Mouse (Mus musculus): ENCODE results near the gene Tbxas1.

Tbxas1 gene

DNA sequence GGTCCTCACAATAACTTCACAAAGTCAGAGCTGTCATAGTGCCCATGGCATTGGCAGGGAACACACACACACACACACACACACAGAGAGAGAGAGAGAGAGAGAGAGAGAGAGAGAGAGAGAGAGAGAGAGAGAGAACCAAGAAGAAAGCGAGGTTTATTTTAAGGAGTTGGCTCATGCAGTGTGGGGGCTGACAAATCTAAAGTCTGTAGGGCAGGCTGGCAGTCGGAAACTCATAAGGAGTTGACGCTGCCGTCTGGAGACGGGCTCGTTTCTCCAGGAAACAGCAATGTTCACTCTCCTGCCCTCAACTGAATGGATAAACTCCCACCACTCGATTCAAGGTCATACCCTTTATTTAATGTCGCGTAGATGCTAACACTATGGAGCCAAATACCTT, 165.2 kb downstream of the Tbxas1 start:
- in situ Hi-C loops (cut with MboI, MseI) = no loop called here

DNA sequence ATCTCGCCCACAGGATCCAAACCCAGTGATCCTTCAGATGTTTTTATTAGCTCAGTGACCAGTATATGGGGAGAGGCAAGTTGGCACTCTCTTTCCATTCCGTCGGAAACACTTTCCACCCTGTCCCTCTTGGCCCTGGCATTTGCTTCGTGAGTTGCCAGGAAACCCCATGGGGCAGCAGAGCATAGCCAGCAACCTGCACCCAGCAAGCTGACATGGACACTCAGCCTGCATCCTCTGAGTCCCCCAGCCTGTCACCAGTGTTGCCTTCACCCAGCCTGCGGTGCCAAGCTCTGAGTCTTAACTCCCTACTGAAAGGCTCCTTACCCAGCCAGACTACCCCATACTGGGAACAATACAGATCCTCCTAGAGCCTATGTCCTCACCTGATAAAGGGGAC, 173.9 kb downstream of the Tbxas1 start:
- in situ Hi-C loops (cut with MboI, MseI) = no loop called here

DNA sequence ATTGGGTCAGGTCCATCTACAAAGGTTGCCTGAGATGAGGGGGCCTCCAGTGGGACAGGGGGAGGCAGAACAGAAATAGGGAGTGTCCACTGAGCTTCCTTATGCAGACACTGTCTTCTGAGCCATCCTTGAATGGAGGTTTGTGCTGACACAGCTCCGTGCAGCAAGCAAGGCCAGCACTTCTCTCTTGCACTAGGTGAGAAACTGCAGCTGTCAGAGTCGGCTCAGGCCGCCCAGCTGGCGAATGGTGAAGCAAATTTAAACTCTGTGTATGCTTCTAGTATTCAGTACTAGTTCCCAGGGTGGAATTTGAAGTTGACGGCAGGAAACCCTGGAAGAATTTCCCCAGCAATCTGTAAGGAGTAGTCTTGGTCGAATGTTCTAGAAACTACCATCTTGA, 175.6 kb downstream of the Tbxas1 start:
- in situ Hi-C loops (cut with MboI, MseI) = no loop called here

GRCm38 (mm10) chr6:39051799-39052556, 176.8 kb downstream of the Tbxas1 start:
- in situ Hi-C loops (cut with MboI, MseI) = no loop called here

DNA sequence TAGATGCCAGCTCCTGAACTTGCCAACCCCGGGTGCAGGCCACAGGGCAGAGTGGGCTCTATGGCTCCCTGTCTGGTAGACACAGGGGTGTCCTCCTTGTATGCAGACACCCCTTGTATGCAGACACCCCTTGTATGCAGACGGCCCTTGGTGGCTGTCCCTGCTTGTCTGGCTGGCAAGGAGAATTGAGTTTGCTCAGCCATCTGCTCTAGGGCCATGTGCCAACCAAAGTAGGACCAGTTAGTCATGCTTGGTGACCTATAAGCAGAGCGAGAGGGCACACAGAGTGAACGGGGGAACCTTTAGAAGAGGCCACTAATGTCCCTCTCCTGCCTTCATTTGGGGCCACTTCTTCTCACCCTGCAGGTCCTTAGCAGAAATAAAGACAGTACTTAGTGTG, 177.4 kb downstream of the Tbxas1 start:
- in situ Hi-C loops (cut with MboI, MseI) = no loop called here

DNA sequence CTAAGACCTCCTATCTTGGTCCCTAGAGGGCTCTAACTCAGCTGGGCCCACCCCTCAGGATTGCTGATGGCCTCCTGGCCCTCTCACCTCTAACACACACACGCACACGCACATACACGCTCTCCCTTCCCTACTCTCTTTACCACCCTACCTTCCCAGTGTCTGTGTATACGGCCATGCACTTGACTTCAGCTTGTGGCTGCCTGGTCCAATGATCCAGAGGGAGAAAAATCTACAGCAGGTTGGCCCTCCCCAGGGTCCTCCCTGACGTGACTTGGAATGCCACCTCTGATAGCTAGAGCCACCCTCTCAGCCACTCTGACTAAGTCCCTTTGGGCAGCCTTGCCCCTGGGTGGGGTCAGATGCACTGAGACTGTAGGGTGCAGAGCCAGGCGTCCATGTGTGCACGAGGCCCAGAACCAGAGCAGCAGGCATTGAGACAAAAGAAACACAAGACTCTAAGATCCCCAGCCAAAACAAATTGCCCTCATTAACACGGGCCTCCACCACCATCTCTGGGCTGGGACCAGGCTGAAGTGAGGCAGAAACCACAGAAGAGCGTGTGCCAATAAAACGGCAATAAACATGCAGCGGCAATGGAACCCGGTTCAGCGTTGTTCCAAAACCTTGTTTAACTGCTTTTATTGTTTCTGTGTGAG, 179.1 kb downstream of the Tbxas1 start:
- in situ Hi-C loops (cut with MboI, MseI) = no loop called here

- in situ Hi-C loops (cut with MboI, MseI) = no loop called here
These were observed 179.8 kb downstream of the Tbxas1 start for GRCm38 (mm10) chr6:39054878-39055508.

DNA sequence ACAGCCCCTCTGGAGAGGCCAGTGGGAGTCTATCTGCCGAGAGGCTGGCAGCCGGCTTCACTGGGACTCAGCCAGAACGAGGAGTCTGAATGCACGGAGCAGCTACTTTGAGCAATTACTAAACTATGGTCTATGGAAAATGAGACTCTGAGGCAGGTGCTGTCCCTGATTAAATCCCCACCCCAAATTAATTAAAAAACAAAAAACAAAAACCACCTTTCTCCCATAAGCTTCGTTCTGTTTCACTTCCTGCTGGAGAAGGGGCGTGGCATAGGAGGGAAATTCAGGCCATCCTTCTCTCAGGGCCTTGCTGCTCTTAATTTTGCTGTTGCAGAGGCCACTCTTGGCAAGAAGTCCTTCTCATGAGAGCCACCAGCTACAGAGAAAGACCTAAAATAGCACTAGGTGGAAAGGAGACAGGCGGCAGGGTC, 180.6 kb downstream of the Tbxas1 start:
- in situ Hi-C loops (cut with MboI, MseI) = no loop called here

- in situ Hi-C loops (cut with MboI, MseI) = no loop called here
These were observed 182.0 kb downstream of the Tbxas1 start for GRCm38 (mm10) chr6:39057161-39057560.

- in situ Hi-C loops (cut with MboI, MseI) = no loop called here
These were observed 183.2 kb downstream of the Tbxas1 start for GRCm38 (mm10) chr6:39058389-39058788.

- in situ Hi-C loops (cut with MboI, MseI) = no loop called here
These were observed 183.7 kb downstream of the Tbxas1 start for GRCm38 (mm10) chr6:39058936-39059335.

DNA sequence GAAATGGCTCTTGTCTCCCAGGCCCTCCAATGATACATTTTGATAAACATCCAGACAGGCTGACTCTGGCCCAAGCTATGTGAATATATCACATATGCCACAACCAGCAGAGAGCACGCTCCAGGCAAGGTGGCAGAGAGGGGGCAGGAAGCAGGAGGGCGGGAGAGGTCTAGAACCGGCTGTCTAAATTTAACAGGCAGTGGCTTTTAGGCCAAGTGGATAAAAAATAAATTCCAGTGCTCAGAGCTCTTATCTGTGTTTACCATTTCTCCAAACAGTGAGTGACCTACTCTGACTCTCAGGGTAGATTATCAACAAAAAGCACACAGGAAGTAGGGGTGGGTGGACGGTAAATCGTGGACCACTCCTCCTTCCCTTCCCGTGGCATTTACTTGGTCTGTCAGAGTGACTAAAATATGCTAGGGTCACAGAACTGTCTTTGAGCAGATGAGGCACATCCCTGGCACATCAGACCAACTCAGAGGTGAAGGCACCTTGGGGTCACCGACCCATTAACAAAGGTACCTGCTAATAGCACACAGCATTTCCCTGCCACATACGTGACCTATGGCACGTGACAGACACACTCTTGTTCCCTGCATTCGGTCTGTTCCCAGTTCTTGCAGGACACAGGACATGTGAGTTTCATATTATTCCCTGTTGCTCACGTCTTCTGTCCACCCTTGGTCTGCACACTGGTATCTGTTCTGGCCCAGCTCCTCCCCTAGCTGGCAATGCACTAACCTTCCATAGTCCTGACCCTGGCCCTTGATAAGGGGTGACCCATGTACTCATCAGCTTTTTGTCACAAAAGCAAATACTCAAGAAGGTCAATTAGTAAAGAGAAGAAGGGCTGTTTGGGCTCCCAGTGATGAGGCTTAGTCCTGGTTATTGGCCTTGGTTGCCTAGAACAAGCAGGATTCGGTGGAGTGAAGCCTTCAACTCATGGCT, 184.6 kb downstream of the Tbxas1 start:
- in situ Hi-C loops (cut with MboI, MseI) = no loop called here

DNA sequence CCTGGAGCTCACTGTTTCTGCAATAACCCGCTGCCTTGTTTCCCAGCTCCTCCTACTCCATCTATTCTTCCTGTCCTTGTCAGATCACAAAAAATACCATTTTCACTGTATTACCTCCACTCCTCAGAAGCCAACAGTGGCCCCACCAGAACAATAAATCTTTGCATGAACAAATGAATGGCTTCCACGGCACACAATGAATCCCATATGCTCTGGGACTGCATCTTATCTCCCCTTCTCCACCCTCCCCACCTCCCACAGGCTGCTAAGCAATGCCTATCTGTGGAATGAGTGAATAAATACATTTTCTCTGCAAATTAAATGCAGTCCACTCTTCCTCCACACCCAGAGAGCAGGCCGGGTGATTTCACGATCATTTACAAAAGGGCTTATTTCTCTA, 186.0 kb downstream of the Tbxas1 start:
- in situ Hi-C loops (cut with MboI, MseI) = no loop called here

DNA sequence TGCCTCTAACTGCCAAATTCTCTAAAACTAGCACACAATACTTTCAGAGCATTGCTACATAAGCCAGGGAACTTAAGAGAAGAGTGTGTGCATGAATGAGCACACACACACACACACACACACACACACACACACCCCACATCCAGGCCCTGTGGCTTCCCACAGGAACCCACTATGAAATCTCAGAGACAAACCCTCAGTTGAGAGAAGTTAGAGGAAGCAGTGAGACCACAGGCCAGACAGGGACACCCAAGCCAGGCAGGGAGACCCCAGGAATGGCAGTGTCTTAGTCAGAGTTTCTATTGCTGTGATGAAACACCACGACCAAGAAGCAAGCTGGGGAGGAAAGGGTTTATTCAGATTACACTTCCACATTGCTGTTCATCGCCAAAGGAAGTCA, 188.3 kb downstream of the Tbxas1 start:
- in situ Hi-C loops (cut with MboI, MseI) = no loop called here

DNA sequence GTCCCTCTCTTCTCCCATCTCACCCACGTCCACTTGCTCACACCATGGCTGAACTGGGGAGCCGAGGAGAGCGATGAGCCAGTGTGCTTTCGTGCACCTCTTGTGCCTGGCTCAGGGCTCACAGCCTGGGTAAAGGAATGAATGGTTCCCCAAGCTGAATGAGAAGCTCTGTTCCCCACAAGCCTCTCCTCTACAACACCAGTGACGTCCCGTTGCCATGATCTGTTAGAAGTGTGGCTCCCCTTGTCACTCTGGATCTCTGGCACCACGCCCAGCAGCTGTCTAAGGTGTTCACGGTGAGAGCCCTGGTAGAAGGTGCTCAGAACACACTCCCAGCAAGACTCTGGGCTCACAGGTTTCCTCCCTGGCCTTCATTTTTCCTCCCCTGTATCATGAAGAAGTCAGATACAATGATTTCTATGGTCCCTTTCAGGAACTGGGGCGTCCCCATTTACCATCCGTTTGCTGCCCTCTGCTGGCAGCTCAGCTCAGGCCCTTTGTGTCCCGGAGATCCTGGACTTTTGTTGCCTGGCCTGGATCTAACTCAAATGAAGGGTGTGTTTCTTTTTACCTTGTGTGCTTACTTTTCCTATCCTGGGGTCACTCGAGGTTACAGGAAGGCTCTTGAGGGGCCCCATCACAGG, 191.9 kb downstream of the Tbxas1 start:
- in situ Hi-C loops (cut with MboI, MseI) = no loop called here

DNA sequence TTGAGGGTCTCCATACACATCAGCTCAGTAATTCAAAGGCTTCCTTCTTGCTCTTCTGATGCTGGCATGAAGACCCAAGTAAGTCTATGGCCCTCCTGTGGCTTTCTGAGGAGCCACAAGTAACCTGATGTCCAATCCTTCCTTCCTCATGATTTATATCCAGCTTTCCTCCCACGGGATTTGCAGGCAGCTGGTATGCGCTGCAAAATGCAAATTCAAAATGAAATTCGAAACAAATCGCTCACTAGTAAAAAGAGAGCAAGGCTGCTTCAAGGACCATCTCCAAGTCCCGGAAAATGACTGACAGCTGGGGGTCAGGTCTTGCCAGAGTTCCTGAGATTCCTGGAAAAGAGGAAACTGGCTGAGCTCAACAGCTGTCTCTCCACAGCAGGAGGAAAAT, 197.5 kb downstream of the Tbxas1 start:
- in situ Hi-C loops (cut with MboI, MseI) = no loop called here

DNA sequence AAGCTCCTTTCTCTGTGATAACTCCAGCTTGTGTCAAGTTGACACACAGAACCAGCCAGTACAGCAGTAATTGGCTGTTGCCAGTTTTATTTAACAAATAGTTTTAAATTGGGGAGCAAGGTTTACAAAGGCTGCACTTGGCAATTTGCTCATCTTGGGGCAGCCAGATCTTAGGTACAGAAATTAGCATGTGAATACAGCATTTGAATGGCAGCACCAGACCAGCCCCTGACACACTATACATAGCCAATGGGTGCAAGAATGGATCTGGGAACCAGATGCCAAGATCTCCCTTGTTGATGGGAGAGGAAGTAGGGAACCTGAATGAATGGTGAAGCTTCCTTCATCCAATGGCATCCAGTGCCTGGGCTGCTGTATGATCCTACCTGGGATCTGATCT, 199.0 kb downstream of the Tbxas1 start:
- in situ Hi-C loops (cut with MboI, MseI) = no loop called here

- in situ Hi-C loops (cut with MboI, MseI) = no loop called here
These were observed 201.3 kb downstream of the Tbxas1 start for GRCm38 (mm10) chr6:39076498-39076897.

GRCm38 (mm10) chr6:39104631-39105030, 229.4 kb downstream of the Tbxas1 start:
- in situ Hi-C loops (cut with MboI, MseI) = no loop called here

- in situ Hi-C loops (cut with MboI, MseI) = no loop called here
These were observed 231.6 kb downstream of the Tbxas1 start for GRCm38 (mm10) chr6:39106812-39107211.

DNA sequence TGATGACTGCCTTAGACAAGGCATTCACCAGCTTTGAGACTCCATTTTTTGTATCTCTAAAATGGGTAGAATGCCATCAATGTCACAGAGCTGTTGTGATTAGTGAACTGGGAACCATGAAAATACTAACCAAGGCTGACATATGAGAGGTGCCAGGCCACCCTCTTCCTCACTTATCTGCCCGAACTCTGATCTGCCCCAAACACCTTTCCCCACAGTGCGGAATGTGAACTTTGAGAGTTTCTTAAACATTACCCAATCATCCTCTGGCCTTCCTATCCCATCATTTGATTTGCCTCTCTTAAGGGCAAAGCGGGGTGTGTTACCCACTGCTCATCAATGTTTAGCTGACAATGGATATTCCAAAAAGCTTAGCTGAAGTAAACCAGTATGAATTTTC, 237.5 kb downstream of the Tbxas1 start:
- in situ Hi-C loops (cut with MboI, MseI) = no loop called here

Data from regulatory T cell (primary cell).